Mouse (Mus musculus) spleen, adult 2 months (tissue): ENCODE results near the gene Ndc80.

Experiments used
- CTCF ChIP-seq: fragments of 200-500 bp; IDR thresholded peaks from 2 replicates; pipeline ENCODE4 v1.5.1; 2011; ENCODE audit warnings: mild to moderate bottlenecking, inconsistent platforms; ENCODE audit not compliant: insufficient read depth, insufficient read length, insufficient replicate concordance; ENCODE audit errors: extremely low read depth
- POLR2A ChIP-seq: fragments of 200-500 bp; IDR thresholded peaks from 2 replicates; pipeline ENCODE4 v1.6.1; 2011; ENCODE audit warnings: low read depth, low read length, inconsistent platforms

- TF ChIP-seq POLR2A (no peak), CTCF (no peak)
Observed at GRCm38 (mm10) chr17:71537164-71537563, 10.5 kb upstream of the Ndc80 start.
